Mouse (Mus musculus) thymus, postnatal 10 days (tissue): ENCODE data around the gene Hbq1a.
A peak's percentile ranks its signal among the peaks of the same experiment; 100 is the strongest.

Experiments
- DNase-seq, 2 experiments: peaks; one replicate each; pipeline ENCODE4 v3.0.0; 2021; ENCODE audit warnings: low spot score in 2 of 2

The Hbq1a gene

DNA sequence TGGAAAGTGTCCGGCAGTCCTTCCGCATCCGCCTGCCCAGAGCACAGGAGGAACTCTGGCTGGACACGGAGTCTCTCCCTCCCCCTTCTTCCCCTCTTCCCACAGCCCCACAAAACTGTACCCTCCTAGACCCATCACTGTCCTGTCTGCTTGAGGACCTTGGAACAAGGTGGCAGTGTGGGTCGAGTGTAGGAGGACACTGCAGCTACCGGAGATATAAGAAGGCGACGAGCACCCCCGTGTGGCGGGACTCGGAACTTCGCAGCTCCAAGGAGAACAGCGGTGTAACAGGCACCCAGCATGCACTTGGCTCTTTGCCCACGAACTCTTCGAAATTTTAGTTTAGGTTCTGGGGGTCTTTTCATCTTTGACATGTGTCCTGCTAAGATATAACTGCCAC lies 24.7 kb downstream of the Hbq1a start:
- DNase-seq: peak; percentile 59 to 85

GRCm38 (mm10) chr11:32331075-32331474 lies 31.2 kb downstream of the Hbq1a start:
- no peak for DNase-seq

DNA sequence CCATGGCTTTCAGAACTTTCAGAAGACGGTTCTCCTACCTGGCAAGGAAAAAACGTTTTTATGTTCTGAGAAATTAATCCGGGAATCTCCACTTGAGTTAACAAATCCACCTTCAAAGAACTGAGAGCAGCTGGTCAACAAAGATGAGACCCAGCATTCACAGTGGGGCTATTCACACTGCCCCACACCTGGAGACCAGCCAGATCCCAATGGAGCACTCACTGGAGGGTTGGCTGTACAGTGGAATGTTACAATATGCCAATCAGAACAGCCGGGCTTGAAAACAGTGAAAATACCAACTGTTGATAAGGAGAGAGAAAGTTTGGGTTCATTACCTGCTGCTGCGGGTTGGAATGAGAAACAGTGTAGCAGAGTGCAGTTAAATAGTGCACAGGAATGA lies 32.0 kb downstream of the Hbq1a start:
- DNase-seq: no peak

DNA sequence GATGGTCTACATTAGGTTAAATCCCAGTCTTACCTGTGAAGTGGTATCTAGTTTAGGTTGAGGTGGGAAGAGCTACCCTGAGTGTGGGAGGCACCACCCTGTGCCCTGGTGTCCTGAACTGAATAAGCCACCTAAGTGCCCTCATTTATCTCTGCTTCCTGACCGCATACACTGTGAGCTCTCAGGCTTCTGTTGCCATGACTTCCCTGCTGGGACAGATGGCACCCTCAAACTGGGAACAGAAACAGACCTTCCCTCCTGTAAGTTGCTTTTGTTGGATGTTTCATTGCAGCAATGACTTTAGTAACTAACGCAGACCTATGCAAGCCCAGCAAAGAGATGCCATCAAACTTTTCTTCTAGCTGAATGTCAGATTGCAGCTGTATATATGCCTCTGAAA lies 33.4 kb downstream of the Hbq1a start:
- no peak for DNase-seq

DNA sequence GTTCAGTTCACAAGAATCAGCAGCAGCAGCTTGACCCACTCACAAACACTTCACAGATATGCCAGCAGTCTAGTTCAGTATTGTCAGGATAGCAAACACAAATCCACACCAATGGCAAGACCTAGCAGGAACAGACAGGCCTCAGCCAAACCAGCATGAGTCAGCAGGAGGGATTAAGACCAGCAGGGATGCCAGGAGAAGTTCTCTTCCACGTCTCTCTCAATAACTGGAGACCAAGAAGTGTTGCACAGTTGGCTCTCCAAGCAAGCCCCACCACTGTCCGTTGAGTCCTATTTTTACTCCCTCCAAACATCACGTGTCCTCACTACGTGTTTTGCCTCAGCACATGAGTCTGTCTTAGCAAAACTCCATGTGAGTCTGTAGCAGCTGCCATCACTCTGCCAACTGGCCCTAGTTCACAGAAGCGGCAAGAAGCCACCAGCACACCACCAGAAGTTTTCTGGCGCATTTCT lies 36.6 kb downstream of the Hbq1a start:
- DNase-seq: no peak

DNA sequence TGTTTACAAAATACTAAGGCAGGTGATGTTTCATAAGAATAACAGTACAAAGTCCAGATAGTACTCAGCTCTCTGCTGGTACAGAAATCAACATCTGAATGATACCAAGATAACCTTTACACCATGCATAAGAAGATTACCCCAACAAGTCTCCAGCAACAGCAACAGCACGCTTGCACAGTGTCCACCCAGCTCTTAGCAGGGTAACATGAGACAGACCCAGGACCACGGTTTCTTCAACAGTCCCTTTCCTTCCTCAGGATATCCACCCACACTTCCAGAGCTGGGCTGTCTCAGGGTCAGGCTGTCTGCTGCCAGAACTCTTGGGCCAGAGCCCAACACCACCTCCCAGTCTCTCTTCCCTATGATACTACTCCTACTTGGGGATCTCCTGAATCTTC lies 39.3 kb downstream of the Hbq1a start:
- DNase-seq: no peak

DNA sequence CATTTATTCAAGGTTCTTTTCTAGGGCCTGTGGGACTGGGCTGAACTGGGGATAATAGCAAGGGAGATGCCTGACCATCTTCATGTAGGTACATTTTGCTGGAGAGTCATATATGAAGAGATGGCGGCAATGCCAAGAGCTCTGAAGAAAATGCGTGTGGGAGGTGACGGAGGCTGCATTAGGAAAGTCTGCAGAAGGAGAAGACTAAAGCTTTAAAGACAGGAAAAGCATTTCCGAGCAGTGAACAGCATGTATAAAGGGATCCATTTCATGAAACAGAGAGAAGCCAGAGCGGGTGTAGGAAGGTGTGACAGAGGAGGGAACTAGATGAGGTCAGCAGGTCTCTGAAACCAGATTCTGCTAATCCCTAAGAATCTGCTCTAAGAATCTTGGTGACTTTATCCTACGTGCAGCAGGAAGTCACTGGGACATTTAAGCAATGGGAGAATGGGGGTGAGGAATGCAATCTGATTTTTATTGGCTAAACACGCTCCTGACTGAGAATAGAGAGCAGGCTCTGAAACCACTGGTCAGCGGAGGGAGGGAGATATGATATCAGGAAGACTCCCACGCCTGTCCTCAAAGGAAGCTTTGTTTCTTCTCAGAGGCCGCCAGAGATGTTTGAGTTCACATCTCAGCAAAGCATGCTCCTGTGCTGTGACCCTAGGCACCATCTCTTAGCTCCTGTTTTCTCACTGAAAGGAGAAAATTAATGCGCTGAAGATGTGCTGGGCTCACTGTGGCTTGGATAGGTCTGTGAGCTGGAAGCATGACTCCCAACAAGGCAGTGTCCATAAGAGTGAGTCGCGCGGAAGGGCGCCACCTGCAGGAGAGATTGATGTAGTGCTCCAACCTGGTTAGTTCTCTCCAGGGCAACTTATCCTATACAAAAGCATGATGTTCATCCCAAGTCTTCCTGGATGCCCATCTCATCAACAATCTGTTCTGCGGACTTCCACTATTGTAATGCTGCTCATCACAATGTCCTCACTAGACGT lies 40.9 kb downstream of the Hbq1a start:
- peak in 1 of 2 experiments; percentile 46 for DNase-seq

GRCm38 (mm10) chr11:32342770-32343191 lies 42.9 kb downstream of the Hbq1a start:
- peak in 1 of 2 experiments; percentile 61 for DNase-seq

- no peak for DNase-seq
These were observed 43.5 kb downstream of the Hbq1a start for GRCm38 (mm10) chr11:32343350-32343749.

DNA sequence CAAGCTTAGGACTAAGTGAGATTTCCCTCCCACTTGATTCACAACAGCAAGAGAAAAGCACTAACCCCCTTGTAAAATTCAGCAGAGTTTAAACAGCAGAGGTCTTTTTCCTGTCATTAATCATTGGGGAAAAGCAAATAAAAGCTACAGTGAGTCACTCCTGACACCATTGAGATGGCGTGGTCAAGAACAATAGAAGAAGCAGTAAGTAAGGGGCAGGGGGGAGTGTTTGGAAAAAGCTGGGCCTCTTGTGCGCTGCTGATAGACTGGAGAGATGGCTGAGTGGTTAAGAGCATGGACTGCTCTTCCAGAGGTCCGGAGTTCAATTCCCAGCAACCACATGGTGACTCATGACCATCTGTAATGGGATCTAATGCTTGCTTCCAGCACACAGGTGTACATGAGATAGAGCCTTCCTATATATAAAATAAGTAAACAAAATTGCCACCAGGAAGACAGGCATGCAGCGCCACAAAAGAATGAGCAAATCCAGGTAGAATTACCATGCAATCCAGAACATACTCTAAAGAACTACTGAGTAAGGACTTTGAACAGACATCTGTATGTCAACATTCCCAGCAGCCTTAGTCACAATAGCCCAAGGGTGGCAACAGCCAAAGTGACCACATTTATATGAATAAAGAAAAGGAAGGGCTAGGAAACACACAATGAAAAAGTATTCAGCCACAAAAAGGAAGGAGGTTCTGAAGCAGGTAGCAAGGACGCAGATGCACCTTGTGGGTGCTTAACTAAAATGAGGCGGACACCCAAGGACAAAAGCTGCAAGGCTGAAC lies 45.8 kb downstream of the Hbq1a start:
- DNase-seq: no peak

DNA sequence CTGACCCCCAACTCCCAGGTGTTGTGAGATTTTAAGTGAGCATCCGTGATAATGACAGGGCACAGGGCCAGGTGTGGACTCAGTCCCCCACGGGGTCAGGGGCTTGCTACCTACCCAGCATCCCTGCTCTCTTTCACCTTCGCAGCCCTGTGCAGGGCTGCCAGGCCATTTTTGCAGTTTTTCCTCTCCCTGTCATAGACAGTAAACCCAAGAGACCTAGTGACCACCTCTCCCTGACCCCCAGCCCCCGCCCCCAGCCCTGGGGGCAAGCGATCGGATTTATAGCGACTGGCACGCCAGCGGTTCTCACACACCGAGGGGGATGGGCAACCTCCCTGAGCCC lies 47.4 kb downstream of the Hbq1a start:
- no peak for DNase-seq

DNA sequence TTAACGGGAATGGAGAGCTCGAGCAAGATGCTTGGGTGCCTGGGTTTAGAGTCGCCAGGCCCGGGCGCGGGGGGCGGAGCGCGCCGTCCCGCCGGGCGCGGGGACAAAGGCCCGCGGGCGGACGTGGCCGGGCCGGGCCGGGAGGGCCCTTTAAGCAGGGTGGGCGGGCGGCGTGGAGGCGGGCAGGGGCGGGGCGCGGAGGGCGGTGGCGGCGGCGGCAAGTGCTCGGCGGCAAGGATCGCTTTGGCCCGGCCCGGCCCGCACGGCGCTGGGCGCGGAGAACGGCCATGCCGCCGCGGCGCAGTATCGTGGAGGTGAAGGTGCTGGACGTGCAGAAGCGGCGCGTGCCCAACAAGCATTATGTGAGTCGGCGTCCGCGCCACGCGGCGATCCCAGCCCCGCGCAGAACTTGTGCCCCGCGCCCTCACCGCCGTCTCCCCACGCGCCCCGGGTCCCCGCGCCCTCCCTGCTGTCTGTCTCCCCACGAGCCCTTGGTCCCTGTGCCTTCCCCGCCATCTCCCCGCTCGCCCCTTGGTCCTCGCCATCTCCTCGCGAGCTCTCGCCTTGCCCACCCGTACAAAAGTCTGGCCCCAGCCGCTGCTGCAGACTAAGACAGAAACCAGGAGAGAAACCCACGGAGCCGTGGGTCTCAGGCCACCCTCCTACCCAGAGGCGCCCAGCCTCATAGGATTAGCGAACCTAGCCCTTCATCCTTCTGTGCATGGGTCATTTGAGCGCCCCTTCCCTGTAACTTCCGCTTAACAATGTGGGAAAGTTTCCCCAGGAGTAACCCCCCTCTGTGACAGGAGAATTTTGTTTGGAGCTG lies 48.0 kb downstream of the Hbq1a start, which contains the start of gene Sh3pxd2b:
Gene Sh3pxd2b (plus strand): TSS at position 214 of the 826 bp plus-strand sequence.
- peak in 1 of 2 experiments; percentile 14 for DNase-seq

- DNase-seq: no peak
These were observed 48.8 kb downstream of the Hbq1a start for GRCm38 (mm10) chr11:32348433-32349283.

GRCm38 (mm10) chr11:32349284-32349953 lies 49.5 kb downstream of the Hbq1a start:
- no peak for DNase-seq
